Mouse (Mus musculus) gastrocnemius, postnatal 36 days (tissue): ENCODE measurements at regions not wholly inside any gene's neighbourhood (a gene's known extent, or its start where the extent isn't known, plus 50 kb on each side); places are given as distances from the start of the nearest gene placed in this dataset.
"Not testable (repeated sequence)": the region's sequence is repeated elsewhere in the genome, so short reads cannot be mapped to it uniquely, and the experiment has no call there.

ENCODE experiments used
- DNase-seq, 2 experiments: peaks; one replicate each; pipeline ENCODE4 v3.0.0; 2022
- intact Hi-C: fragments of 180-260 bp; cut with DNase I; formaldehyde crosslinking; loops from one replicate; pipeline ENCODE4 v1.15.1; 2025

- no peak for DNase-seq
- intact Hi-C loops = no loop called here
Observed at GRCm38 (mm10) chr10:36884198-36884597, 90.1 kb upstream of the Hdac2 start.

- peak in 1 of 2 experiments; percentile 5 for DNase-seq
- intact Hi-C loops = no loop called here
Observed at GRCm38 (mm10) chr10:36897900-36898600, 76.3 kb upstream of the Hdac2 start.

- DNase-seq = no peak
- intact Hi-C loops = no loop called here
Observed at GRCm38 (mm10) chr10:36908861-36909260, 65.5 kb upstream of the Hdac2 start.

GRCm38 (mm10) chr10:36918037-36918436, 56.3 kb upstream of the Hdac2 start:
- DNase-seq, intact Hi-C loops: not testable (repeated sequence)

GRCm38 (mm10) chr10:36923756-36924155, 50.6 kb upstream of the Hdac2 start:
- intact Hi-C loops = loop anchor here (5.0 to 10.0 kb wide), 2 partner anchors 81 to 379 kb away; no protein-coding TSS in a partner anchor
- DNase-seq = no peak

GRCm38 (mm10) chr10:36924161-36924560, 50.2 kb upstream of the Hdac2 start:
- intact Hi-C loops = loop anchor here (5.0 to 10.0 kb wide), 2 partner anchors 82 to 379 kb away; no protein-coding TSS in a partner anchor
- no peak for DNase-seq
